Mouse (Mus musculus) layer of hippocampus, postnatal 36 days (tissue): ENCODE results near the gene Mycl. TPM values are rescaled to one million over a fixed set of nuclear protein-coding genes. Genes with fewer than 3 reads are reported as not detected.

Experiments
- DNase-seq, 2 experiments: peaks; one replicate each; pipeline ENCODE4 v3.0.0; 2022
- total RNA-seq, 2 experiments: library from RNA; stranded (reverse); gene quantifications; 2 replicates each; pipeline ENCODE4 v1.2.3; 2021

Gene Mycl
- total RNA-seq, 2 experiments from 2014 or later, result 32.9 to 35.0 TPM

- no peak for DNase-seq
Measured at GRCm38 (mm10) chr4:123021591-123021990, 26.1 kb downstream of the Mycl start.

- DNase-seq, result no peak
Measured at GRCm38 (mm10) chr4:123022896-123023295, 27.4 kb downstream of the Mycl start.

GRCm38 (mm10) chr4:123025418-123025817 lies 30.0 kb downstream of the Mycl start:
- DNase-seq, result no peak

- DNase-seq, result no peak
Measured at GRCm38 (mm10) chr4:123026161-123026560, 30.7 kb downstream of the Mycl start.

GRCm38 (mm10) chr4:123026597-123026996 lies 31.1 kb downstream of the Mycl start:
- DNase-seq, result no peak

- DNase-seq, result no peak
Measured at GRCm38 (mm10) chr4:123034841-123035240, 39.4 kb downstream of the Mycl start.

GRCm38 (mm10) chr4:123035636-123036035 lies 40.2 kb downstream of the Mycl start:
- no peak for DNase-seq

- no peak for DNase-seq
Measured at GRCm38 (mm10) chr4:123036710-123037109, 41.3 kb downstream of the Mycl start.

- no peak for DNase-seq
Measured at GRCm38 (mm10) chr4:123041131-123041530, 45.7 kb downstream of the Mycl start.

GRCm38 (mm10) chr4:123043858-123044257 lies 48.4 kb downstream of the Mycl start:
- no peak for DNase-seq

GRCm38 (mm10) chr4:123044842-123045241 lies 49.4 kb downstream of the Mycl start:
- DNase-seq, result no peak

GRCm38 (mm10) chr4:123046300-123046699 lies 50.8 kb downstream of the Mycl start:
- no peak for DNase-seq

GRCm38 (mm10) chr4:123050681-123051211 lies 55.3 kb downstream of the Mycl start:
- DNase-seq, result peak; percentile 51 to 62

Other genes starting within 250 kb of the Mycl start
- gene Ppt1, start 159.4 kb upstream of the Mycl start, total RNA-seq, result 10 to 100 TPM; 81.6 to 82.9 TPM
- gene Cap1, start 109.6 kb upstream of the Mycl start, total RNA-seq, result 100 to 1,000 TPM; 305 to 314 TPM
- 10 to 100 TPM; 34.0 to 52.7 TPM for gene Mfsd2a, start 34.5 kb upstream of the Mycl start, total RNA-seq
- gene Trit1, start 20.9 kb downstream of the Mycl start, total RNA-seq, result 10 to 100 TPM; 23.5 to 26.0 TPM
- gene Bmp8b, start 109.5 kb downstream of the Mycl start, total RNA-seq, result under 1 TPM in 1 of 2 experiments, not detected in 1; 0.42 TPM
- not detected for gene Oxct2b, start 120.6 kb downstream of the Mycl start, total RNA-seq
- 10 to 100 TPM; 19.6 to 21.4 TPM for gene Ppie, start 144.3 kb downstream of the Mycl start, total RNA-seq
- 100 to 1,000 TPM; 495 to 526 TPM for gene Hpcal4, start 187.6 kb downstream of the Mycl start, total RNA-seq
- gene Nt5c1a, start 205.9 kb downstream of the Mycl start, total RNA-seq, result 10 to 100 TPM; 13.4 to 14.5 TPM
- 1 to 10 TPM; 2.3 to 2.9 TPM for gene Heyl, start 237.9 kb downstream of the Mycl start, total RNA-seq